Mouse (Mus musculus) neural tube, embryonic 11.5 days (tissue): ENCODE results near the gene Vmn1r215. TPM values are rescaled to one million over a fixed set of nuclear protein-coding genes. Genes with fewer than 3 reads are reported as not detected.
"Not testable (repeated sequence)": the region's sequence is repeated elsewhere in the genome, so short reads cannot be mapped to it uniquely, and the experiment has no call there.

ENCODE experiments used
- ATAC-seq: fragments of 200-750 bp; cut with Nextera tagmentation; 2 replicates; pipeline ENCODE4 v1.8.0; 2017; ENCODE audit warnings: moderate number of reproducible peaks, mild to moderate bottlenecking, moderate TSS enrichment, moderate library complexity; ENCODE audit not compliant: insufficient read depth, low FRiP score, low TSS enrichment
- DNase-seq: peaks from one replicate; pipeline ENCODE4 v3.0.0-alpha.2; 2015; ENCODE audit warnings: low spot score
- H3K27ac ChIP-seq: fragments of 300-500 bp; sonication (generic); 2 replicates; pipeline ENCODE4 v1.5.1; 2014; ENCODE audit warnings: low read depth, mild to moderate bottlenecking, low read length
- H3K27me3 ChIP-seq: fragments of 300-500 bp; sonication (generic); 2 replicates; pipeline ENCODE4 v1.6.1; 2014; ENCODE audit warnings: mild to moderate bottlenecking, low read length, mixed read lengths; ENCODE audit not compliant: control insufficient read depth, insufficient read depth
- H3K36me3 ChIP-seq: fragments of 300-500 bp; sonication (generic); 2 replicates; pipeline ENCODE4 v1.6.1; 2014; ENCODE audit warnings: mild to moderate bottlenecking, low read length, moderate library complexity, mixed read lengths; ENCODE audit not compliant: control insufficient read depth, insufficient read depth
- H3K4me1 ChIP-seq: fragments of 300-500 bp; sonication (generic); 2 replicates; pipeline ENCODE4 v1.6.1; 2014; ENCODE audit warnings: low read length, mixed read lengths; ENCODE audit not compliant: control insufficient read depth, insufficient read depth
- H3K4me2 ChIP-seq: fragments of 300-500 bp; sonication (generic); 2 replicates; pipeline ENCODE4 v1.6.1; 2014; ENCODE audit warnings: low read depth, mild to moderate bottlenecking, moderate library complexity
- H3K4me3 ChIP-seq: fragments of 300-500 bp; sonication (generic); 2 replicates; pipeline ENCODE4 v1.5.1; 2014; ENCODE audit warnings: low read depth, low read length
- H3K9ac ChIP-seq: fragments of 300-500 bp; sonication (generic); 2 replicates; pipeline ENCODE4 v1.6.1; 2014; ENCODE audit warnings: mild to moderate bottlenecking, low read length
- H3K9me3 ChIP-seq: fragments of 300-500 bp; sonication (generic); 2 replicates; pipeline ENCODE4 v1.6.1; 2016; ENCODE audit warnings: low read length; ENCODE audit not compliant: control insufficient read depth
- WGBS: fragments of 180-500 bp; shearing (Covaris S2); extraction: QIAGEN DNeasy Blood & Tissue Kit; methylation state at CpG from one replicate; pipeline ENCODE4 v1.1.7; 2014; 5-methylcytosine and 5-hydroxymethylcytosine counted together
- polyA plus RNA-seq: library from polyadenylated mRNA; unstranded; fragments of >200 nt; fragmentation: Nextera tagmentation; extraction: Ambion mirVana; gene quantifications from 2 replicates; pipeline ENCODE4 v1.2.1, GENCODE M21; 2014

Gene Vmn1r215
- polyA plus RNA-seq, result not detected in 2 replicates

DNA sequence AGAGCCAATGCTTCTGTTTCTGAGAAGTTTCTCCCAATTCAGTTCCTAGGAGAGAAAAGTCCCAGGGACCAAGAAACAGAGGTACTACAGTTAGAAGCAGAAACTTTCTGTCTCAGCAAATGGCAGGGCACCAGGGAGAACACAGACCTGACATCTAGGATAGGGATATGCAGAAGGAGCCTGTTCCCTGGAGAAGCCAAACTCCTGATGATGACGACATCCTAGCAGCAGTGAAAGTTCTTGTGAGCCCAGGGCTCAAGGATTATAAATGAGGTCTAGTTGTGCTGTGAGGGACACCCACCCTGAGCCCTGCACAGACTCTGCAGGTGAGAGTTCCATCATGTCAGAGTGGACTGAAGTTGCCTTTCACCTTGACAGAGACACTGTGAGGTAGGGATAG lies at the start of gene Vmn1r215:
Vmn1r215 (plus strand) TSS at position 301 of the 400 bp plus-strand sequence.
- ATAC-seq, result no peak
- Histone ChIP-seq H3K36me3 (no peaks in the 10 kb centered on the region), H3K9me3 (no peaks in the 10 kb centered on the region), H3K4me3 (no peak within 1 kb of the TSS), H3K9ac (no peak within 1 kb of the TSS), H3K27ac (no peak within 1 kb of the TSS), H3K27me3 (no peaks in the 10 kb centered on the region), H3K4me1 (no peaks in the 10 kb centered on the region), H3K4me2 (no peak within 1 kb of the TSS)
- 71% methylated on average over 1 of the region's 1 CpGs for WGBS
- no peak for DNase-seq

- H3K9me3 ChIP-seq, result no peaks in the 10 kb centered on the region
- no peak overlapping the region for H3K4me2 ChIP-seq
- H3K4me3 ChIP-seq, result no peak overlapping the region
- H3K36me3 ChIP-seq, result no peaks in the 10 kb centered on the region
- H3K27ac ChIP-seq, result no peak overlapping the region
- ATAC-seq (no peak), DNase-seq (no peak)
- no peaks in the 10 kb centered on the region for H3K4me1 ChIP-seq
- H3K9ac ChIP-seq, result no peak overlapping the region
- no peaks in the 10 kb centered on the region for H3K27me3 ChIP-seq
Observed at GRCm38 (mm10) chr13:23018158-23018557, 49.7 kb upstream of the Vmn1r215 start.

DNA sequence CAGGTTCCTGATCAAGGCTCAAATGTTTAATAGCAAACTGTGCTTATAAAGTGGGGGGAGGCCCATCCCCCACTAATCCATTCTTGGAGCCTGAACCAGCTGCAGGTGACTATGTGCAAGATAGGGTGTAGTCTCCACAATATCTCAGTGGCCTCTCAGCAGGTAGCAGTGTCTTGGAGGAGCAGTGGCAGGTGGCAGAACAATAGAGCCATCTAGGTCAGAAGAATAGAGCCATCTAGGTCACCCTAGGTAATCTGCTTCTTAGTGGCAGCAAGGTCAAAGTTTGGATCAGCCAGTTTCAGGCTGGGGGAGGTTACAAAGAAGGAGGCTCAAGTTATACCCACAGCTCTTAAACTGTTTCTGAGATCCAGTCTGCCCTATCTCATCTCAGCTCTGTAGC lies 43.0 kb upstream of the Vmn1r215 start:
- ATAC-seq (no peak), DNase-seq (no peak)
- Histone ChIP-seq H3K4me2 (no peak overlapping the region), H3K9ac (no peak overlapping the region), H3K27ac (no peak overlapping the region), H3K27me3 (no peaks in the 10 kb centered on the region), H3K36me3 (no peaks in the 10 kb centered on the region), H3K9me3 (no peaks in the 10 kb centered on the region), H3K4me1 (no peaks in the 10 kb centered on the region), H3K4me3 (no peak overlapping the region)

GRCm38 (mm10) chr13:23030118-23030517 lies 37.7 kb upstream of the Vmn1r215 start, which contains the start of gene Vmn1r214:
Gene Vmn1r214, plus strand, starts transcription at chr13:23030418.
- WGBS, result 91% methylated on average over 3 of the region's 3 CpGs
- no peaks in the 10 kb centered on the region for H3K9me3 ChIP-seq
- H3K27ac ChIP-seq, result no peak within 1 kb of the TSS
- no peak within 1 kb of the TSS for H3K9ac ChIP-seq
- H3K36me3 ChIP-seq, result no peaks in the 10 kb centered on the region
- H3K4me1 ChIP-seq, result no peaks in the 10 kb centered on the region
- no peak within 1 kb of the TSS for H3K4me2 ChIP-seq
- H3K4me3 ChIP-seq, result no peak within 1 kb of the TSS
- DNase-seq (no peak), ATAC-seq (no peak)
- no peaks in the 10 kb centered on the region for H3K27me3 ChIP-seq

DNA sequence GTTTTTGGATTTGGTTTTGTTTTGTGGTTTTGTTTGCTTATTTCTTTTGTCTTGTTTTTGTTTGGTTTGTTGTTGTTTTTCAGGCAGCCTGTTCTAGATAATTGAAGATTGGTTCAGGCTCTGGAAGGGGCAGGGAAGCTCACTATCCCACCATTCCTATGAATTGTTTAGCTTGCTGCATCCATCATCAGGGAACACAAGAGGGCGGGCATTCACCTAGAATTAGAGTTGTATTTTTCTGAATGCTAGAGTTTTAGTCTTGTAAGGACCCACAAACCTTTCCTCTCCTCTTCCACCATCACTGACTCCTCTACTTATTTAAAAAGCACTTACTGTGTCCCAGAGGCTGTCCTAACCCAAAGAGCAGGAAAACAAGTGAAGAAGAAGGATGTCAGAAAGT lies 10.0 kb upstream of the Vmn1r215 start:
- no peak overlapping the region for H3K27ac ChIP-seq
- ATAC-seq (no peak), DNase-seq (no peak)
- no peaks in the 10 kb centered on the region for H3K27me3 ChIP-seq
- H3K36me3 ChIP-seq, result no peaks in the 10 kb centered on the region
- H3K9me3 ChIP-seq, result no peaks in the 10 kb centered on the region
- H3K4me1 ChIP-seq, result no peaks in the 10 kb centered on the region
- H3K4me3 ChIP-seq, result no peak overlapping the region
- 71% methylated on average over 1 of the region's 1 CpGs for WGBS
- no peak overlapping the region for H3K4me2 ChIP-seq
- H3K9ac ChIP-seq, result no peak overlapping the region

DNA sequence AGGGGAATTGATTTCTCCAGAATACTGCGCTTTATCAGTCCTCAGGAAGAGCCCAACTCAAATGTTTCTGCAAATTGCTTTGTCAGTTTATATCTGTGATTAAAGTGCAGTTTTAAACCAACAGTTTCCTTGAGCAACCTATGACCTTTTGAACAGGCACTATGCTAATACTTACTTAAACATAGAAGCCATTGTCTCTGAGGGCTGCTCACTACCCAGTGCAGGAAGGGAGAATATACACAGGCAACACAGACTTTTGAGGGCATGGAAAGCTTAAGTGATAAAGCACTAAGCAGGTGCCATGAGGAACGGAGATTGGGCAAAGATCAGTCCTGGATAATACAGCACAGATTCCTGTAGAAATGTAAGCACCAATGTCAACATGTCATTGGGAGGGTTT lies 1.5 kb downstream of the Vmn1r215 start:
- DNase-seq (no peak), ATAC-seq (no peak)
- H3K4me3 ChIP-seq, result no peak overlapping the region
- H3K36me3 ChIP-seq, result no peaks in the 10 kb centered on the region
- H3K27me3 ChIP-seq, result no peaks in the 10 kb centered on the region
- no peak overlapping the region for H3K4me2 ChIP-seq
- no peak overlapping the region for H3K9ac ChIP-seq
- no peaks in the 10 kb centered on the region for H3K9me3 ChIP-seq
- 92% methylated on average over 2 of the region's 2 CpGs for WGBS
- no peak overlapping the region for H3K27ac ChIP-seq
- no peaks in the 10 kb centered on the region for H3K4me1 ChIP-seq

DNA sequence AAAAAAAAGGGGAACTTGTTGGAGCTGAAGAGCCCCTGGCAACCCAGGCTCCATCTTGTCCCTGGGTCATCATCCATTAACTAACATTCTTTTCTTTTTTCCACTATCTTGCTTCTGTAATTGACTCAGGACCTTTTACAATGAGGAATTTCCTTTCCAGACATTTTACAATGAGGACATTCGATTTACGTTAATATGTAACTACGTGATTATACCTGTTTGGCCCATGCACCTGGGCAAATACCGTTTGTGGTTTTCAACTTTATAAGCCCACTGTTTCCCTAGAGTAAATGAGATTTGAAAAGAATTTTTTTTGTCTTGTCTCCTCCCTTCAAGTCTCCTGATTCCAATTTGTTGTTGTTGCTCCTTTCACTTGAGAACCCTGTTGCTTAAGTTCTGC lies 26.6 kb downstream of the Vmn1r215 start:
- H3K4me2 ChIP-seq, result no peak overlapping the region

DNA sequence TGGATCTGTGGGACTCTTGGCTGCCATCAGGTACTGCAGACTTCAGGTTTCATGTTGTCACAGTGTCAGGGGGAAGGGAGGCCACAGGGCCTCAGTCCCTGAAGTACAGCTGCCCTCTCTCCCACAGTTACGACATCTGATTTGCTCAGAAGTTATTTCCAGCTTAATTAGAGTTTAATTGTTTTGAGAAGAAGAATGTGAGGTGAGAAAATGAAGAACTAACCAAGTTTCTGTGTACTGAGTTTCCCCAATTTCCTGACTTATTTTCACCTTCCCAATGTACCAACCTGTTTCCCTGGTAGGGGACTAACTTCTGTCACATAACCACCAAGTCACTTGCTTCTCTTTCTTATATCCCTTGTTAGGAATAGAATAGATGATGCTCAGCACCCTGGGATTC lies 50.3 kb downstream of the Vmn1r215 start, which contains the start of gene Vmn1r217:
Vmn1r217 (minus strand) TSS at position 101 of the 400 bp plus-strand sequence.
- H3K9ac ChIP-seq, H3K27ac ChIP-seq, H3K4me2 ChIP-seq, ATAC-seq, H3K9me3 ChIP-seq, H3K4me3 ChIP-seq, DNase-seq, H3K27me3 ChIP-seq, H3K36me3 ChIP-seq, H3K4me1 ChIP-seq: not testable (repeated sequence)
- 67% methylated on average over 1 of the region's 1 CpGs for WGBS

More for the DNA sequence above, 26.6 kb downstream of the Vmn1r215 start:
- Histone ChIP-seq H3K27me3 (no peaks in the 10 kb centered on the region), H3K27ac (no peak overlapping the region), H3K4me3 (no peak overlapping the region), H3K36me3 (no peaks in the 10 kb centered on the region), H3K4me1 (no peaks in the 10 kb centered on the region), H3K9me3 (no peaks in the 10 kb centered on the region), H3K9ac (no peak overlapping the region)
- ATAC-seq (no peak), DNase-seq (no peak)
- WGBS, result 88% methylated on average over 4 of the region's 4 CpGs

GRCm38 (mm10) chr13:23120611-23121010 lies 52.8 kb downstream of the Vmn1r215 start:
- H3K27ac ChIP-seq, result no peak overlapping the region
- no peak for ATAC-seq
- H3K4me3 ChIP-seq, result no peak overlapping the region
- H3K4me2 ChIP-seq, result no peak overlapping the region
- no peaks in the 10 kb centered on the region for H3K27me3 ChIP-seq
- DNase-seq, result no peak
- H3K9ac ChIP-seq, result no peak overlapping the region
- no peaks in the 10 kb centered on the region for H3K9me3 ChIP-seq
- no peaks in the 10 kb centered on the region for H3K4me1 ChIP-seq
- 97% methylated on average over 2 of the region's 2 CpGs for WGBS
- no peaks in the 10 kb centered on the region for H3K36me3 ChIP-seq
